Mouse (Mus musculus): ENCODE measurements around the gene Krtap6-2.

Krtap6-2 gene

GRCm38 (mm10) chr16:89420011-89420410 lies at the start of gene Krtap6-2:
Gene Krtap6-2, minus strand, starts transcription at chr16:89420111.
- DNase-seq (ENCODE audit: low spot score) = no peak

- DNase-seq (ENCODE audit: low spot score) = no peak
Observed at GRCm38 (mm10) chr16:89461189-89461588, 41.3 kb upstream of the Krtap6-2 start.

- no peak for DNase-seq (ENCODE audit: low spot score)
Observed at GRCm38 (mm10) chr16:89429586-89429985, 9.7 kb upstream of the Krtap6-2 start.

DNA sequence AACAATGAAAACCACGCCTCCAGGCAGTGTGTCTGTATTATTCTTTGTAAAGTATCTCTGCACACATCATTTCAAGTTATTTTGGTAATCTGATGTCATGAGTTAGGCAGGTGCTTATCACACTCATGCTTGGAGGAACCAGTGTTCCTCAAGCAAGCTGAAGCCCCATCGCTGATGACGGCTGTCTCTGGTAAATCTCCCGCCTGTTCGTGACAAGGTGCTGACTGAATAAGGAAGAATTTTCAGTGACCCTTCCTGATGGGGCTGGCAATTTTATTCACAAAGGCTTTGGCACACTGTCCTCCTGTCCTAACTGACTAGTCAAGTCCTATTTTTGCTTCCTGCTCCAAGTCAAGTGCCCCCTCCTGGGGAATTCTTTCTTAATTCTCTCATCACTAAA lies 5.4 kb upstream of the Krtap6-2 start:
- no peak for DNase-seq (ENCODE audit: low spot score)

- no peak for DNase-seq (ENCODE audit: low spot score)
Observed at GRCm38 (mm10) chr16:89416311-89416710, 3.6 kb downstream of the Krtap6-2 start.

GRCm38 (mm10) chr16:89410345-89411068 lies 9.4 kb downstream of the Krtap6-2 start:
- no peak for DNase-seq (ENCODE audit: low spot score)

DNA sequence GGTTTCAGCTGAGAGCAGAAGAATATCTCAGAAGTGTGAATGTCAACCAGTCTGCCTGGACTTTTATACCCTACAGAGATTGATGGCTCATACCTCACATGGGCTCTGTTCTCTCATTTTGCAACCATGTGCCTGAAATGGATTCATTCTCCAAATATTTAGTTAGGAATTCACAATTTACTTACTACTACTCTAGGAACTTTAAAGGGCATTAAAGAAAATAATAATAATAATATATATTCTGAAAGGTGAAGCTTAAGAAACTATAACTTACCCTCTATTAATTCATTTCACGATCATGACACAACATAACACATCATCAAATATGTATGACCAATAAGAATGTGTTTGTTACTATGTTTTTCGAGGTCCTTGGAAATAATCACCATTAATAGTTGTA lies 16.1 kb downstream of the Krtap6-2 start, which contains the start of gene Krtap21-1:
TSS of gene Krtap21-1 (minus strand) at position 101 of the 400 bp plus-strand sequence.
- no peak for DNase-seq (ENCODE audit: low spot score)

DNA sequence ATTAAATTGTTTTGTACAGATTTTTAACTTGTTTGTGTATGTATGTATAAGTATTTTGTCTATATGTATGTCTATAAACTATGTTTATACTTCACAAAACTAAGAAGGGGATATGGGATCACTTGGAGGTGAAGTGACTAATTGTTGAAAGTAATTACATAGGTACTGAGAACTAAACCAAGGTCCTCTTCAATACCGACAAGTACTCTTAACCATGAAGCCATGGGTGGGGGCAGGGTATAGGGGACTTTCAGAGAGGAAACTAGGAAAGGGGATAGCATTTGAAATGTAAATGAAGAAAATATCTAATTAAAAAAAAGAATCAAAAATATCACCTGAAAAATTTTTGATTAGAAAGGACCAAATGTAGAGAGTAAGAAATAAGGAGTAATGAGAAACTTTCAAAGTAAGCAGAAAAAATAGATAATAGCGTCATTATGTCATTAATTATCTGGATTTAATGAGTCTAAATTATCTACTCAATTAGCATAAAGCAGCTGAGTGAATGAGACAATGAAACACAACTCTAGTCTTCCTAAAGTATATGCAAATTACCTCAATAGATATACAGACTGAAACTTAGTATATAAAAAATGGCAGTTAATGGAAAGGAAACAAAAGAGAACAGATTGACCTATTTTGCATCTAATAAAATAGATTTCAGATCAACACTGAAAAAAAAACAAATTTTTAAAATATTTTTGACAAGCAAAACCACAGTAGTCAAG lies 47.0 kb downstream of the Krtap6-2 start:
- DNase-seq (ENCODE audit: low spot score) = no peak
